Mouse (Mus musculus): ENCODE data around the gene Tpmt.

The Tpmt gene

DNA sequence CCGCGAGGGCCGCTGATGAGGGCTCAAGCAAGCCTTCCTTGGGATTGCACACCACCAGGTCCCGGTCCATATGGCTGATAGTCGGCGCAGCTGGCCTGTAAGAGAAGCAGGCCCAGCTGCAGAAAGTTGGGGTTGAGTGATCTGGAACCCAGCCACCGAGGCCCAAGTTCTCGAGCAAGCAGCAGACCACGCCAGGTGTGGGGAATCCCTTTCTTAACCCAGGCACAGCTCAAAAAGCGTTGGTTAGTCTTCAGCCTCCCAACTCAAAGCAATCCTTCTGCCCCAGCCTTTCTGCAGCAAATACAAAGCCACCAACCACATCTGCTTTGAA lies at the start of gene Tpmt:
Tpmt (minus strand) TSS at position 121 of the 331 bp plus-strand sequence.
- DNase-seq: no peak

DNA sequence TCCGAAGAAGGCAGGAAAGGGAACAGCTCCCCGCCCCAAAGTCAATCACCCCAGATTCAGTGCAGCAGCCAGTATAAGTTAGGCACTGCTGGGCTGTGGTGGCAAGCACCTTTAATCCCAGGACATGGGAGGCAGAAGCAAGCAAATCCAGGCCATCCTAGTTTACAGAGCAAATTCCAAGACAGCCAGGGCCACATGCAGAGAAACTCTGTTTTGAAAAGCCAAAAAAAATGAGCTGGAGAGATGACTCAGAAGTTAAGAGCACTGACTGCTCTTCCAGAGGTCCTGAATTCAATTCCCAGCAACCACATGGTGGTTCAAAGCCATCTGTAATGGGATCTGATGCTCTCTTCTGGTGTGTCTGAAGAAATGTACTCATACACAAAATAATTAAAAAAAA lies 49.3 kb upstream of the Tpmt start:
- no peak for DNase-seq

DNA sequence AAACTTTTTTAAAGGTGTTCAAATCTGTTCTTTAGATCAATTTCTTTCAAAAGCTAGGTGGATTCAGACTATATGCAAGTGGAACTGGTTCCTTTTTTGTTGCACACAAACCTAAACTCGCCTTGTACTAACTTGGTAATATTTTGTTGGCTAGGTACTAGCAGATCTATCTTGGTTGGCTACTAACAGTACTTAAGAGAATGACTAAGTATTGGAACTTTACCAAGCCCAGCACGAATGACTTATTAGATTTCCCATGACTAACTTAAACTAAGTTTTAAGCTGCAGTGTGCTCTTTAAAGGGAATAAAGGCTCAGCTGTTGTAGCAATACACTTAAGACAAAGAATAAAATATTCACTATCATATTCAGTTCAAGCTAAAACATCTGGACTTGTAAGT lies 44.7 kb upstream of the Tpmt start:
- DNase-seq: no peak

DNA sequence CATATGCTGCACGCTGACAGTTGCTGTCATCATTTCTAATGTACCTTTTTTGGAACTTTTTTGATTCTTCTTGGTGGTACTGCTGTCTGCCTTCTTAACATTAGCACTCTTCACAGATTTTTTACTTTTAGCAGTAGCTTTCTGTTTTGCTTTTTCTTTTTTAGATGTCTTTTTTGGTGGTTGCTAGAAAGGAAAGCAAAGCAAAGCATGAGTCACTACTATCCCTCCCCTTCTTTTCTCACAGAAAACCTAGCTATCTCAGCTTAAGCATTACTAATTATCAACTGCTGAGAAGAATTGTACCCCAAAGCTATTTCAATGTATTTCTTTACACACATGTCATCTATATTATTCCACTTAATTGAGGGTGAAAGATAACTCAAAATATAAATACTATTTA lies 43.9 kb upstream of the Tpmt start:
- DNase-seq: no peak

DNA sequence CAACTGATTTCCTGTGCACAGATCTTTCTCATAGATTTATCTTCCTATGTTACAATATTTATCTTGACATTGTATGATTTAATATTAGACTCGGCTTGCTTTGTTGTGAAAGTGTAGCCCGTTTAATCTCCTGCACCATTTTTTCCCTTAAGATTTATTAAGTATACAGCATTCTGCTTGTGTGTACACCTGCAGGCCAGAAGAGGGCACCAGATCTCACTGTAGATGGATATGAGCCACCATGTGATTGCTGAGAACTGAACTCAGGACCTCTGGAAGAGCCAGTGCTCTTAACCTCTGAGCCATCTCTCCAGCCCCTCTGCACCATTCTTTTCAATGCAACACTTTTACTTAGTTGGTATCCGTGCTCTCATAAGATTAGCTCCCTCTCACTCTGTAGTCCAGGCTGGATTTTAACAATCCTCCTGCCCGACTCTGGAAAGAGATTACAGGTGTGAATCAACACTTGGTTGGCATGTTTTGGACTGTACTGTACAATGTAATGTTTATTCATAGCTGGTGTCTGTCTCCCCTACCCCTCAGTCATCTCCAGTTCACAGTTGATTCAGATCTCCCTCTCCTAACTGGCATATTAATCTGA lies 36.5 kb upstream of the Tpmt start:
- no peak for DNase-seq

DNA sequence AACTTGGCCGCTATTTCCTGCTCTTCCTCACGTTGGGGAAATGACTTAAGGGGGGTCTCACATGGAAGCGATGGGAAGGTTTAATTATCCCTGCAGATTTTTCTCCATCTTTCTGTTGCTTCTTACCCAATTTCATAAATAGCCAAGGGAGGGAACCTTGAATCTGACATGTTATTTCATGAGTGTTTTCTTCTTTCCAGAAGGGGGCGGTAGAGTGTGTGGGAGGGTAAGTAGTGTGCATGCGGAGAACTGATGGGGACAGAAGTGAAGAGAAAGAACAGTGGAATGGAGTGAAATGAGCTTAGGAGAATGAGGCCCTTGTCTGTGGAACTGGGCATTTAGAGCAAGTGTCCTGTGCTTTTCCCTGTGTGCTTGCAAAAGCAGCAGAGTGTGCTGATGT lies 34.3 kb upstream of the Tpmt start:
- DNase-seq: no peak

DNA sequence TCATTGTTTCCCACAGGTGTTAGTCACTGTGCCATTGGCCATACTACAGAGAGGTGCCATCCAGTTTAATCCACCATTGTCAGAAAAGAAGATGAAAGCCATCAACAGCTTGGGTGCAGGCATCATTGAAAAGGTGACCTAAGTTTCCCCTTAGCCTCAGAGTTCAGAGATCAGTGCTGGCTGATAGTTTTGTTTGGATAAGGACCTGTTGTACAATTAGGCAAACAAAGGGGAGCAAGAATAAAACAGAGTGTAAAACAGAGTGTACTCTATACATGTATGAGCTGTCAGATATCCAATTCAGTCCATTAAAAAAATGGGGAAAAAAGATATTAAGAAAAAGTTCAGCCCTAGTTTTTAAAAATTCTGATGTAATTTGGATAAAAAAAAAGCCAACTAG lies 32.8 kb upstream of the Tpmt start:
- no peak for DNase-seq

DNA sequence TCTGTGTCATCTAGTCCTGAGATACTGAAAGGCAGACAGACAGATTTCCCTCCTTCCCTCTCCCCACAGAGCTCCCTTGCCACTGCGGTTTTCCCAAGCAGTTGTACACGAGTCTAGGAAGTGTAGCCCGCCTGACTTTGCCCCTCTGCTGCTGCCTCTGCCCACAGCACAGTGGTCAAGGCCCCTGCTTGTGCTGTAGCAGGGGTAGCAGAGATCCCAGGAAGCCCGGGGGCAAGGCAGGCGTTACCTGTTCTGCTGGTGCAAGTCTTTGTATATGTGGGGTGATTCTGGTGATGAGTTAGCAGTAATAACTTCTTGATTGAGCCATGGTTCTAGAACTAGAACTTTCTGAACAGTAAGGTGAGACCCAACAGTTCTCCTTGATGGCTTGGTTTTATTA lies 31.6 kb upstream of the Tpmt start:
- DNase-seq: no peak

DNA sequence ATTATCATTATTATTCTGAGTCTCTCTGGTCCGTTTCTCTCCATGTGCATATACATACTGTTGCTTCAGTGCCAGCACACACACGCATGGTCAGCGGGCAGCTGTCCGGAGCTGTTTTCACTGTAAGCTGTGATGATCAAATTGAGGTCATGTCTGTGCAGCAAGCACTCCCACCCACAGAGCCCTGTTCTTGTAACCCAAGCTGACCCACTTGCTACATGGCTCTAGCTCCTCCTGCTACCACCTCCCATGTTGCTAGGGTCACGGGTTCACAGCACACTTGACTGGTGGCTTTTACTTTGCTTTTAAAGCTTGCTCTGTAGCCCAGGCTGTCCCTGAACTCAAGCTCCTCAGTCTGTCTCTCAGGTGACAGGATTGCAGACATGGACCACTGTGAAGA lies 27.9 kb upstream of the Tpmt start:
- no peak for DNase-seq

DNA sequence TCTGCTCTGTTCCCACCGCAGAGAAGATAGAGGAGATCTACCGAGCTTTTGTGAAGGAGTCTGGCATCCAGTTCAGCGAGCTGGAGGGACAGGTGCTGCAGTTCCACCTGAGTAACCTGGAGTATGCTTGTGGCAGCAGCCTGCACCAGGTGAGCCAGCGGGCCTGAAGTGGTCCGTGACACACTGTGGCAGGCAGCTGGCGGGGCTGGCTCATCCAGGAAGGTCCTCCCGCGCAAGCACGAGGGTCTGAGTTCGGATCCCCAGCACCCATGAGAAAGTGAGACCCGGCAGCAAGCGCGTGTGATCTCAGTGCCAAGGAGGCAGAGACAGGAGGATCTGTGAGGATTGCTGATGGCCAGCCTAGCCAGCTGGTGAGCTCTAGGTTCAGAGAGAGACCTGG lies 27.3 kb upstream of the Tpmt start:
- no peak for DNase-seq

DNA sequence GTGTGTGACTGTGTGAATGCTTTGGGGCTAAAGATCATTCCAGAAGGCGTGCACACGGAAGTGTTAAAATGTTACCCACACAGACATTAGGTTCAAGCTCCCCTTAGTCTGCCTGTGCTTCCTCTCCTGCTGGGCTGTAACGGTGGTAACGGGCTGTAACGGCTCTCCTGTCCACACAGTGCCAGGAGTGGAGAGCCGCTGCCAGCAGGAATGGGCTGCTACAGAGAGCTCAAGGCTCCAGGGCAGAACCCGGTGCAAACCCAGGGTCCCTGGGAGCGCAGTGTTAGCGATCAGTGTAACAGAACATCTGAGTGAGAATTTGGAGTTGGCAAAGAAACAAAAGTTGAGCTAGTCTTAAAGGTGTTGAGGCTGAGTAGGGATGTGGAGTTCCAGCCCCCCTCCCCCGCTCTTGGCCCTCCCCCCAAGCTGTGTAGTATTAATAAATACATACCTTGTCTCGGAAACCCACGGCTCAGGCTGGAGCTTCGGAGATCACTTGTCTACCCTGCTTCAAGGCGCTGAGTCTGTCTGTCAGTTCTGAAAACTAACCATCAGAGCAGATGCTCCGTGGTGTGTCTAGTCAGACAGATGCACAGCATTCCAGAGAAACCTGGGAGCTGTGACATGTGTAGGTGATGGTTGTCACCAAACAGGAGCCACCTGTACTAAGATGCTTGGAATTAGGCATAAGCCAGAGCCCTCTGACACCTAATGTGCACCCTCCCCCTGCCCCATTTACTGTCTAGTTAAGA lies 26.0 kb upstream of the Tpmt start:
- DNase-seq: no peak

DNA sequence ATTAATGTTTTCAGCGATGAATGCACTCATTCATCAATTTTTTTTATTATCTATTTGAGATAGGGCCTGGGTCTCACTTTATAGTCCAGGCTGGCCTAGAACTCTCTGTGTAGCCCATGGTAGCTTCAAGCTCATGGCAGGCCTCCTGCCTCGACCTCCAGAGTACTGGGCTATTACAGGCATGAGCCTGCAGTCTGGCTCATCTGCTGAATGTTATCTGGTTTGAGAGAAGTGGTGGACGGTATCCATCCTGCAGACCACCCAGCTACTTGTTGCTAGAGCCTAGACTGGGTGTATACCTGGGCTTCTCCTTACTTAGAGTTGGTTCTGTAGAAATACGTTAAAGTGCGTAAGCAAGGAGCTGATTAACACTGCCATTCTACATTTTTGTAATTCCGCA lies 22.5 kb upstream of the Tpmt start:
- no peak for DNase-seq

DNA sequence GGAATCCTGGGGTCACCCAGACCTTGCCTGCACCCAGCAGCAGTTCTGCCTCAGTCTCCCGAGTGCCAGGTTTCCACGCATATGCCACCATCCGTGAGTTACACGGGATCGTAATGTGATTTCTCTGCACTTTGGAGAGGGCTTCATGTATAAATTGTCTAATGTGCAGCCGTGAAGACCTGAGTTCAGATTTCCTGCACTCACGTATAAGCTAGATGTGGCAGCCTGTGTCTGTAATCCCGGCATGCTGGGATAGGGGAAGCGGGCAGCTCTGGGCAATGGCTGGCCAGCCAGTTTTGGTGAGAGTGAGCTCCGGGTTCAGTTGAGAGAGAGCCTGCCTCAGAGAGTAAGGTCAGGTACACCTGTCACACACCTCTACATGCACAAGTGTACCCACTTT lies 22.0 kb upstream of the Tpmt start:
- DNase-seq: no peak

DNA sequence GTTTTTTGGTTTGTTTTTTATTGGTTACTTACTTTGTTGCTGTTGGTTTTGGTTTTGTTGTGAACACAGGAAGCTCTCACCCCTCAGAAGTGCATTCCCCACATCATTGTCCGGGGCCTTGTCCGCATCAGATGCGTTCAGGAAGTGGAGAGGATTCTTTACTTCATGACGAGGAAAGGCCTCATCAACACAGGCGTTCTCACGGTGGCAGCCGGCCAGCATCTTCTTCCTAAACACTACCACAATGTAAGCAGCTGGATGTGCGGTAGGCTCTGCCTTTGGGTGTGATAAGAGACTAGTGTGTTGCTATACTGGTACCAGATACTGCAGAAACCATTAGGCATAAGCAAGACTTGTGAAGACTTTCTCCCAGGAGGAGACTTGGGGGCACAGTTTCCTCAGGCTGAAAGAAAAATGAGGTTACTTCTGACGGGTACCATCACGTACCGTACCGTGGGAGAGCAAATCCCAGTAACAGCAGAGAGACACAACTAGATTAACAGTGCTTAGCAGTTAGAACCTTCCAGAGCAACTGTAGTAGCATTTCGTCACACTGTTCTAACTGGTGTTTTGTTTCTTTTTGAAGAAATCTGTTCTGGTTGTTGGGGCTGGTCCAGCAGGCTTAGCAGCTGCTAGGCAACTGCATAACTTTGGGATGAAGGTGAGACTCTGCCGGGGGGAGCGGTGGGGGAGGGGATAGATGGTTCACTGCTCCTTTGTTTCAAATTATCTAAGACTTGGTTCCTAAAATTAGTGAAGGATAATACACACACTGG lies 19.6 kb upstream of the Tpmt start:
- no peak for DNase-seq

DNA sequence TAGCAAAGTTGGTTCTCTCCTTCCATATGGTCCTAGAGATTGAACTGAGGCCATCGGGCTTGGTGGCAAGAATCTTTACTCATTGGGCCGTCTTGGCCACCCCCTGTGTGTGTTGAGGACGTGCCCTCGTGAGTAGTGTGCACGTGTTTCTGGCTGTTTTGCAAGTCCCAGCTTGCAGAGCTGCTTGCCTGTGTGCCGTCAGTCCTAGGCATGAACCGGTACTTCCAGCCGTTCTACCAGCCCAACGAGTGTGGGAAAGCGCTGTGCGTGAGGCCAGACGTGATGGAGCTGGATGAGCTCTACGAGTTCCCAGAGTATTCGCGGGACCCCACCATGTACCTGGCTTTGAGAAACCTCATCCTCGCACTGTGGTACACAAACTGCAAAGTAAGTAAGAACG lies 18.2 kb upstream of the Tpmt start:
- no peak for DNase-seq

DNA sequence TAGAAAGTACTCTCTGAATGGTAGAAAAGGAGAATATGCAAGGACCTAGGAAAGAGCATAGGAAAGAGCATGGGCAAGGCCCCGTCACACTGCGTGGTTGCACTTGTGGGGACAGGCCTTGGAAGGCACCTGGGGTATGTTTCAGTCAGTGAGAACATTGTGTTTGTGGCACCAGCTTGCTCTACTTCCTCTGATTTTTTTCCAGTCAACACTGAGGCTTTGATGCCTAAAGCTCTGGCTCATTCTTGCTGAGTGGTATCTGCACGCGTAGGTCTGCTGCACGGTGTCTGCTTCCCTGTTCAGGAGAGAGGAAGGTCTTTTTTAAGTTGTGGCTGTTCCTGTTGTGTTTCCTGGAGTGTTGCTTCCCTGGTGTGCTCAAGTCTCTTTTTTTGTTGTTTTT lies 12.2 kb upstream of the Tpmt start:
- no peak for DNase-seq

DNA sequence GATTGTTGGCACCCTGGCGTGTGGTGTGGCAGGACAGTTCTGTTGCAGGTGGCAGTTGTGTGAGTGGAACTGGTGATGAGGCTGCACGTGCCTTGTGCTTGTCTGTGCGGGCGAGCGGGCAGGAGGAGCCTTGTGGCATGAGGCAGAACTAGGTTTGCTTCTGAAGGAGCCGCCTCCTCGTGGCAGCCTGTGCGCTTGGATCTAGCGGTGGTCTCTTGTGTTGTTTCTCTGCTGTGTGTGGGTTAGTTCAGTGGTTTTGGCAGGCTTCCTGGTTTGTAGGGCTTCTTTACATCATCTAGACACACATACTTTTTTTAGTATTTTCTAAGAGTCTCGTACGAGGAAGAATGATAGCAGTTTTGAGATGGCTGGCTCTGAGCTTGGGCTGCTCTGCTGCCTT lies 11.6 kb upstream of the Tpmt start:
- DNase-seq: peak; percentile 52

DNA sequence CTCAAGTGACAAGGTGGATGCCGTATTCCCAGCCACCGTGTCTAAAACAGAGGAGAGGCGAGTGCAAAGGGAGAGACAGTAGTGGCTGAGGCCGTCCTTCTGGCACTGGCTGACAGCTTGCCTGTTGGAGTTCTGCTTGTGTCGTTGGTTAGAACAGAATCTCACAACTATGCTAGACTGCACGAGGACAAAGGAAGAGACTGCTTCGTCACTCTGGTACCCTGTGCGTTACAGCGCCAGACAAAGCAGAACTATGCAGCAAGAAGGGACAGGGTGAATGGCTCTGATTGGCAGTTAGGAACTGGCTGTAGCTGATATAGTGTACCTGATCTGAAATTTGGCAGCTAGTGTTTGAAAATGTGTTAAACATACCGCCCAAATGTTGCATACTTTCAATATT lies 9.4 kb upstream of the Tpmt start:
- DNase-seq: no peak

DNA sequence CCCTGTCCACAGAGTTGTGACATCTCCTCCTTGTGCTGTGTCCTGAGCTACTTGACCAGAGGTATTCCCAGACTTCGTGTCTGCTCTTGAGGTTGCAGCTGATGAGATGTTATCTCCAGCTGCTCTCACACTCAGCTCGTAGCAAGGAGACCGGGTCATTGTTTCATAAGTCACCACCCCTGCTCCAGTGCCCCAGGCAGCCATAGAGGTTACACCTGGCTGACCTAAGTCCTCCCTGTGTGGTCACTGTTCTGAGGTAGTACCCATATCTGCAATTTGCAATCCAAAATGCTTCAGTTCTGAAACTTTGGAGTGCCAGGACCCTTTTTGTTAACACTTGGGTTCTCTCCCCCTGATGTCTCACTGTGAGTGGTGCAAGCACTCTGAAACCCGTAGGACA lies 5.5 kb upstream of the Tpmt start:
- no peak for DNase-seq

DNA sequence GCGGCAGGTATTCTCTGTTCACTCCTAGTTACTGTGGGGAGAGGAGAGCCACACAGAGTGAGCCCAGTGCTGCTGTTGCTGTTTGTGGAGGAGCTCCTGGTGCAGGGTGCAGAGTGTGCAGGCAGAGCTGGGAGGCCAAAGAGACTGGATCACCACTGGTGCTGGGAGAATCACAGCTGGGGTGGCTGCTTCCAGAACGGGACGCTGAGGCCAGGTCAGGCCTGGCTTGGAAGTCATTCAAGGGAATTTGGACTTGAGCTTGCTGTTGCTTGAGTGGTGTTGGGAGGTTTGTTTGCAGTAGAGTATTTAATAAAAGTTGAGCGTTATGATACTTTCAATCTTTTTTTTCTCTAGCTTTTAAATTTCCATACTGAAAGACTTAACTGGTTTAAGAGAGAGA lies 3.5 kb upstream of the Tpmt start:
- no peak for DNase-seq

DNA sequence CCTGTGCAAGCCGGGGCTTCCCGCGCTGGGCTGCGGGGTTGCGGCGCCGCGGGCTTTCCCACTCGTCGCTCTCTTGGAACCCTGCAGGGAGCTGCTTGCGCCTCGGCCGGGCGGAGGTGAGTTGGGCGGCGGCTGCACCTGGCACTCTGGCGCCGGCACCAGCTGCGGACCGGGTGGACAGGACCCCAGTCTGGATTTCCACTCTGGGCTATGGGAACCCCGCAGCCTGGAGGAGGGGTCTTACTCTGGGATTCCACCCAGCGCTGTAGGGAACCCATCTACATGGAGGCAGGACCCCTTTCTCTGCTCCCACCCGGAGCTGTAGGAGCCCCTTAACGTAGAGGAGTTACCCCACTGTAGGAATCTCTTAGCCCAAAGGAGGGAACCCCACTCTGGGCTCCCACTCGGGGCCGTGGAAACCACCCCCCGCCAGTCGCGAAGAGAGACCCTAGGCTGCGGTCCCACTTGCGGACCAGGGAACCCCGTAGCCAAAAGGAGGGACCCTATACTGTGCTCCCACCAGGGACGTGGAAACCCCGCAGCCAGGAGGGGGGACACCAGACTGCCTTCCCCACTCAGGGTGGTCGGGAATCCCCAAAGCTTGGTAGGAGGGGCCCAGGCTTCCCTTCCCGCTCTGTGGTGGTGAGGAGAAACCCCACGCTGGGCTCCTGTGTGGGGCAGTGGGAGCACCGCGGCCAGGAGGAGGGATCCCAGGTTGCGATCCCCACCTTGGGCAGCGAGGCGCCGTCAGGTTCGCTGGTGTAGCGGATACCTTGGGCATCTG lies 512 bp downstream of the Tpmt start:
- no peak for DNase-seq

DNA sequence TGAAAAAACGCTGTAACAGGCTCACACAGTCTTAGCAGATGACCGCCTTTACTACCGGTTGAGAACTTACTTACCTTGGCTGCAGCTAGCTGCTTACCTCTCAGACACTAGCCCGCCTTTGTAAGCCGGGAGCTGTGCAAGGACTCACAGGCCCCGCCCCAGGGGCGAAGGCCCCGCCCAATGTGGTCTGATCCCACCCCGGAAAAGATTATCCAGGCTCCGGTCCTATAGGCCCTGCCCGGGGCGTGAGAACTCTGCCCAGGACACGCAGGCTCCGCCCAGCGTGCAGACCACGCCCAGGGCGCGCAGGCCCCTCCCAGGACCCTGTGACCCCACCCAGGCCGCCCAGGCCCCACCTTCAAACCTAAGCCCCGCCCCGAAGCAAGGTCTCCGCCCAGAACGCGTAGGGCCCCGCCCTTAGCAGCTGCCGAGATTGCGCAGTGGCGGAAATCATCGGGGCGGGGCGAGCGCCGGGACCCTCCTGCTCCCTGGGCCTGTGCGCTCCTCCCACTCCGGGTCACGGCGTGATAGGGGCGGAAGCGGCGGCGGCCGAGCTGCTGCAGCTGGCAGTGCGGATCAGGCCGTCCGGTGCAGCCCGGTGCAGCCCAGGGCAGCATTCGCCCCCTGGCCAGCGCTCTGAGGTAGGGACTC lies 1.4 kb downstream of the Tpmt start, which contains the start of gene Kdm1b:
Kdm1b (plus strand) TSS at position 470 of the 651 bp plus-strand sequence.
- peak; percentile 98 for DNase-seq

DNA sequence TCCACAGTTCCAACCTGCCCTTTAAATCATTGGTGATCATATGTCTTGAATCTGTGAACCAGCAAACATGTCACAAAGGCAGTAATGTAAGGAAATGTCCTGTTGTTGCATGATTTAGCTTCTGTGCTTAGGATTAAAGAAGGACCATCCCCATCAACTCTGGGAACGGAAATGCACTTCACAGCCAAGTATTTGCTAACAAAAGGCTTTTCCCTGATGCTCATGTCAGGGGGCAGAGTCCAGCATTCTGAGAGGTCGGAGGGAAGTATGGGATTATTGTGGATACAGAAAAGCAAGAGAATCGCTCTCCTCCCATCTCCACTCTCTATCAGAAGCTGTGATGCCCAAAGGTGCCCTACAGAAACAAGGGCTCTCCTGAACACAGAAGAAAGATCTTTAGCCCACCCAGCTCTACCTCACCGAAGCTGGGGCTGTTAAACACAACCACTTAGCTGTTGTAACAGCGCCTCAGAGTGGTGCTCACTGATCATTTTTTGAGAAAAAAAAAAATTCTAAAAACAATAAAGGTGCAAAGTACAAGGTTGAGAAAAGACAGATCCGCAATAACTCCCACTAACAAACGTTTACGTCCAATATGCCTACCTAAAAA lies 2.4 kb downstream of the Tpmt start:
- no peak for DNase-seq

Data from layer of hippocampus, adult 9-11 months (tissue).